Mouse (Mus musculus) cerebellum, adult 18-20 months (tissue): Measurements from ENCODE around the gene Olfr586.

Source experiments
- DNase-seq, 2 experiments: peaks; one replicate each; pipeline ENCODE4 v3.0.0; 2021

Olfr586 gene

DNA sequence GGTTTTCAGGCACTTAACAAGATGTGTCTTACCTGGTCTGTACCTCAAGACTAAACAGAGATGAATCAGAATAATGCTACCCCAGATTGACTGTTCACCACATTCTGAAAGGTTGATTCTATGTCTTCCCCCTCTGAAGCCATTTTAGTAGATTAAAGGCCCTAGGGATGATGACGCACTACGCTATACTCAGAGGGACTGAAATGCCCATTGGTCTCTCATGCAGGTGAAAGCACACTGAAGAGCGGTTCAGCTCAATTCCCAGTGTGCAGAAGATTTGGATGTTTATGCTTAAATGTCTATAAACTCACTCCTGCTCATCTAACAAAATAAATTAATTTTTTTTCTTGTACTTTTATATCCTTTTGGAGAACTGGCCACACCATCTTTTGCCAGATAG lies at the start of gene Olfr586:
TSS of gene Olfr586 (minus strand) at position 101 of the 400 bp plus-strand sequence.
- no peak for DNase-seq

GRCm38 (mm10) chr7:103169697-103170096 lies 44.3 kb upstream of the Olfr586 start:
- no peak for DNase-seq

GRCm38 (mm10) chr7:103156256-103156655 lies 30.8 kb upstream of the Olfr586 start, which contains the start of gene Olfr589:
Gene Olfr589, minus strand, starts transcription at chr7:103156356.
- DNase-seq: no peak

- DNase-seq: no peak
Measured at GRCm38 (mm10) chr7:103140579-103140978, 15.1 kb upstream of the Olfr586 start, which contains the start of gene Olfr588-ps1. Gene Olfr588-ps1, plus strand, starts transcription at chr7:103140879.

DNA sequence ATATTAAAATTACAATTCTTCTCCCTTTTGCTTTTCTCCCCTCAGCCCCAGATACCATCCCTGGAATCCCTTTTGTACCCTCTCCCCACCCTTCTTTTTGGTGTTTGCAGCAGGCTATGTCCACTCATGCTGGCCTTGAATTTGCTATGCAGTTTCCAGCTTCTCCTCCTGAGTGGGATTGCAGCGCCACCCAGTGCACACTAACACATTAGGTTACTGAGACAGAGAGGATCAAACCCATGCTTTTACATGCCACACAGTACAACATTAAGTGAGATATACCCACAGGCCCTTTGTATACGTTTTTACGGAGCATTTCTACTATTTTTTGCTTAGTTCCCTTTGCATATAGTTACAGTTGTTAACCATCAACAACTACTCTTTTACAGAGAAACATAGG lies 6.0 kb downstream of the Olfr586 start:
- DNase-seq: no peak

DNA sequence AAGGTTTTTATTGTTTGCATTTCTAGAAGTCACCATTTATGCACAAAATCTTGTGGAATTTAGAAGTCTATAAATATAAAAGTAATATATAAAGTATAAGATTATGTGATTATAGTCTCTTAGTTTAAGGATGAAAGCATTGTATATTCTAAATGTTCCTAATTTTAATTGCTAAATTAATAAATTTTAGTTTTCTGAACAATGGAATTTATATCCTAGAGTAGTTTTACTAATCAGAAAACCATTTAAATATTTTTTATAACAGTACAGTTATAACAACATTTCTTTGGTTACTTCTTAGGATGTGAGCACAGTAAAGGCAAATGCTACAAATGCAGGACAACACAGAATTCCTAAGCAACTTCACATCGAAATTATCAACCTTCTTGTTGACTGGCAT lies 28.0 kb downstream of the Olfr586 start, which contains the start of gene Olfr585:
TSS of gene Olfr585 (plus strand) at position 301 of the 400 bp plus-strand sequence.
- no peak for DNase-seq

DNA sequence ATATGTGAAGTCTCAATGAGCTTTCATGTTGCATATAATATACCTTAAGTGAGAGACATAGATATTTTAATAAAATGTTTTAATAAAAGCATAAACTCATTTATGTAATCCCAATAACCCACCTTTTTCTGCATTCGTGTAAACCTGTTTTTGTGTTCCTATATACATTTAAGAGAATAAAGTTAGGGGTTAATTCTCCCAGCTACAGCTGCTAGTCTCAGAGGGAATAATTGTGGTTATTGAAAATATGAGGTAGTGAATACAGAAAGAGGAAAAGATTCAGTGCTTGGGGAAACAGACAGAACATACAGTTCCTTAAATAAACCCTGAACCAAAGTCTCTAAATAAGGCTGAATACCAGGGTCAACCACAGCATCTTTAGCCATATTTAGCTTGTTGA lies 43.9 kb downstream of the Olfr586 start, which contains the start of gene Olfr584:
TSS of gene Olfr584 (plus strand) at position 301 of the 400 bp plus-strand sequence.
- no peak for DNase-seq
